Mouse (Mus musculus): Measurements from ENCODE around the gene Ripor2. TPM values are rescaled to one million over a fixed set of nuclear protein-coding genes. Genes with fewer than 3 reads are reported as not detected.

Ripor2 gene
- polyA plus RNA-seq, 1 experiment from 2014 or later: 3.5 TPM

DNA sequence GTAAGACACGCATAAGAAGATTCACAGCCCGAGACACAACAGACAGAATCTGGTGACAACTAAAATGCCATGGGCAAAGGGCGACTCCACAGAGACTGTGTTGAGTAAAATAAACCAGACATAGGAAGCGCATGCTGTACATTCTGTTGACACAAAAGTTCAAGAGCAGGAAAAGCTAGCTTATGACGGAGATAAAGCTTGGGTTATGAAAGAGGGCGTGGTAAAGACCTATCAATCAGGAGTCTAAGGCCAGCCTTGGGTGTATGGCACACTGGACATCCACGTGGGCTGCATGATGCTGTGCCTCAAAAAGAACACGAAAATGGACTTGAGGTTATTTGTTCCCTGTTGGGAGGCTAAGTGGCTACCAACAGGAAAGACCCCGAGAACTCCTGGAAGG lies 134.5 kb downstream of the Ripor2 start:
- Histone ChIP-seq H3K4me2 (ENCODE audit: low read depth, low read length) (no peak overlapping the region), H3K4me1 (ENCODE audit: control insufficient read depth, insufficient read depth, low read length) (no peaks in the 10 kb centered on the region), H3K4me3 (ENCODE audit: low read depth, low read length) (no peak overlapping the region), H3K9me3 (replicated peaks; ENCODE audit: control insufficient read depth, low read length) (no peaks in the 10 kb centered on the region), H3K27ac (replicated peaks; ENCODE audit: low read depth, low read length) (no peak overlapping the region), H3K27me3 (ENCODE audit: control insufficient read depth, insufficient read depth, low read length) (no peaks in the 10 kb centered on the region), H3K36me3 (replicated peaks; ENCODE audit: control insufficient read depth, insufficient read depth, low read depth, low read length) (no peaks in the 10 kb centered on the region; the same call in 1 of the 2 replicates), H3K9ac (replicated peaks; ENCODE audit: low read length) (no peak overlapping the region)
- 85% methylated on average over 9 of the region's 9 CpGs for WGBS
- ATAC-seq (replicated peaks; ENCODE audit: insufficient number of reproducible peaks, low FRiP score, low TSS enrichment, low read depth) (no peak), DNase-seq (ENCODE audit: low spot score) (no peak)

- H3K4me1 ChIP-seq (ENCODE audit: control insufficient read depth, insufficient read depth, low read length): no peaks in the 10 kb centered on the region
- no peak overlapping the region for H3K4me2 ChIP-seq (ENCODE audit: low read depth, low read length)
- no peaks in the 10 kb centered on the region; the same call in 1 of the 2 replicates for H3K36me3 ChIP-seq (replicated peaks; ENCODE audit: control insufficient read depth, insufficient read depth, low read depth, low read length)
- H3K9me3 ChIP-seq (replicated peaks; ENCODE audit: control insufficient read depth, low read length): no peaks in the 10 kb centered on the region
- H3K27me3 ChIP-seq (ENCODE audit: control insufficient read depth, insufficient read depth, low read length): no peaks in the 10 kb centered on the region
- no peak overlapping the region for H3K27ac ChIP-seq (replicated peaks; ENCODE audit: low read depth, low read length)
- DNase-seq (ENCODE audit: low spot score) (no peak), ATAC-seq (replicated peaks; ENCODE audit: insufficient number of reproducible peaks, low FRiP score, low TSS enrichment, low read depth) (no peak)
- no peak overlapping the region for H3K9ac ChIP-seq (replicated peaks; ENCODE audit: low read length)
- H3K4me3 ChIP-seq (ENCODE audit: low read depth, low read length): no peak overlapping the region
- 74% methylated on average over 7 of the region's 7 CpGs for WGBS
Observed at GRCm38 (mm10) chr13:24717677-24718076, 135.7 kb downstream of the Ripor2 start.

DNA sequence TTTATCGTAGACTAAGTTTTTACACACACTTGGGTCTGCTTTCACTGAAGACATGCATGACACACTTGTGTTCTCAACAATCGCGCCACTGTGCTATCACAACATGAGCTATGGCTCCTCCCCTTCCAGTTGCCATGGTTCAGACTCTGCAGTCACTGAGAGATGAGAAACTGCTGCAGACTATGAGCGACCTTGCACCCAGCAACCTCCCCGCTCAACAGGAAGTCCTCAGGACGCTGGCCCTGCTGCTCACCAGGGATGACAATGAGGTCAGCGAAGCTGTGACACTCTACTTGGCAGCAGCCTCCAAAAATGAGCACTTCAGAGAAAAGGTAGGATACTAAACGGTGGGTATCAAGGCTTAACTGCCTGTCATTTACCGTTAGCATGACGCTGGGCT lies 139.5 kb downstream of the Ripor2 start:
- Histone ChIP-seq H3K4me1 (ENCODE audit: control insufficient read depth, insufficient read depth, low read length) (no peaks in the 10 kb centered on the region), H3K4me3 (ENCODE audit: low read depth, low read length) (no peak overlapping the region), H3K9ac (replicated peaks; ENCODE audit: low read length) (no peak overlapping the region), H3K36me3 (replicated peaks; ENCODE audit: control insufficient read depth, insufficient read depth, low read depth, low read length) (no peaks in the 10 kb centered on the region; the same call in 1 of the 2 replicates), H3K27ac (replicated peaks; ENCODE audit: low read depth, low read length) (no peak overlapping the region), H3K4me2 (ENCODE audit: low read depth, low read length) (no peak overlapping the region), H3K27me3 (ENCODE audit: control insufficient read depth, insufficient read depth, low read length) (no peaks in the 10 kb centered on the region), H3K9me3 (replicated peaks; ENCODE audit: control insufficient read depth, low read length) (no peaks in the 10 kb centered on the region)
- 74% methylated on average over 10 of the region's 10 CpGs for WGBS
- DNase-seq (ENCODE audit: low spot score) (no peak), ATAC-seq (replicated peaks; ENCODE audit: insufficient number of reproducible peaks, low FRiP score, low TSS enrichment, low read depth) (no peak)

DNA sequence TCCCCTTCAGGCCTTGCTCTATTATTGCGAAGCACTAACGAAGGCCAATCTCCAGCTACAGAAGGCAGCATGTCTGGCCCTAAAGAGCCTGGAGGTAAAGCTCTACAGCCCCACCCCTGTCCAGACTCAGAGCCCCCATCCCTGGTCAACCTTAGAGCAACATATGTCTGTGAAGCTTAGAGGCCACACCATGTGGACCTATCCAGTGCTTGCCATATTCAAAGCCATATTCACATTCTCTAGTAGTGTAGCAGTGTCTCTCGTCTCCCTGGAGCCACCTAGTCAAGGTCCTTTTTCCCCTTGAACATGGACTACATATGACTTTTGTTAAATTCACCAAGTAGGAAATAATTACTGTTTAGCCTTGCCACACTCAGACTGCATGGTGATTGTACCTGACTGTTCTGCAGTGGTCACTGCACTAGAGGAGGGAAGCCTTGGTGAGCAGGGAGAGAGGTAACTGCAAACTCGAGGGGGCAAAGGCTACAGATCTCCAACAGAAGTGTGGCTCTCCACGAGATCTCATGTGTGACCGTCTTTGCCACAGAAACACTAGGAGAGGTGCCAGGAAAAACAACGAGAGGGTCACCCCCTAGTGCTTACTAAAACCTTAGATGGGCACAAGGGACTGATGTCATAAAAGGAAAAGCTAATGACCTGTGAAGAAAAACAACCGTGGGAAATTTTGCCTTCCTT lies 141.9 kb downstream of the Ripor2 start:
- WGBS: 57% methylated on average over 8 of the region's 8 CpGs
- Histone ChIP-seq H3K4me1 (ENCODE audit: control insufficient read depth, insufficient read depth, low read length) (no peaks in the 10 kb centered on the region), H3K36me3 (replicated peaks; ENCODE audit: control insufficient read depth, insufficient read depth, low read depth, low read length) (no peaks in the 10 kb centered on the region), H3K27me3 (ENCODE audit: control insufficient read depth, insufficient read depth, low read length) (no peaks in the 10 kb centered on the region), H3K4me2 (ENCODE audit: low read depth, low read length) (no peak overlapping the region), H3K4me3 (ENCODE audit: low read depth, low read length) (no peak overlapping the region), H3K9ac (replicated peaks; ENCODE audit: low read length) (no peak overlapping the region), H3K27ac (replicated peaks; ENCODE audit: low read depth, low read length) (no peak overlapping the region), H3K9me3 (replicated peaks; ENCODE audit: control insufficient read depth, low read length) (no peaks in the 10 kb centered on the region)
- no peak for ATAC-seq (replicated peaks; ENCODE audit: insufficient number of reproducible peaks, low FRiP score, low TSS enrichment, low read depth)
- DNase-seq (ENCODE audit: low spot score): no peak

DNA sequence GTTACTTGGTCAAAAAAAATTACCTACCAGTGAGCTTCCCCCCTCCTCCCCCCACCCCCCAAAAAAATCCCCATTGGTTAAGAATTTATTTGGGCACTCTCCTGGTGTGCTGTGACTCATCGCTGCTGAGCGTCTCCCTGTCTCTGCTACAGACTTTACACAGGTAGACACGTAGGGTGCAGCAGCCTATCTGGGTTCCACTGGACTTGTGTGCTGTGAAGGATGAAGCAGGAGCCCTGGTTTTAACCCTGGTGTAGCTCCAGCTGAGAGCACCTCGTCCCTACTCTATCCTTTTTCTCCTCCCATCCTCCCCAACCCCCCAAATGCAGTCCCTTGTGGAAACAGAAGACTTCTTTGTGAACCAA lies 142.4 kb downstream of the Ripor2 start:
- H3K4me2 ChIP-seq (ENCODE audit: low read depth, low read length): no peak overlapping the region
- no peaks in the 10 kb centered on the region for H3K4me1 ChIP-seq (ENCODE audit: control insufficient read depth, insufficient read depth, low read length)
- 57% methylated on average over 4 of the region's 4 CpGs for WGBS
- H3K27me3 ChIP-seq (ENCODE audit: control insufficient read depth, insufficient read depth, low read length): no peaks in the 10 kb centered on the region
- no peak overlapping the region for H3K27ac ChIP-seq (replicated peaks; ENCODE audit: low read depth, low read length)
- H3K9ac ChIP-seq (replicated peaks; ENCODE audit: low read length): no peak overlapping the region
- no peak overlapping the region for H3K4me3 ChIP-seq (ENCODE audit: low read depth, low read length)
- H3K36me3 ChIP-seq (replicated peaks; ENCODE audit: control insufficient read depth, insufficient read depth, low read depth, low read length): no peaks in the 10 kb centered on the region
- DNase-seq (ENCODE audit: low spot score): no peak
- H3K9me3 ChIP-seq (replicated peaks; ENCODE audit: control insufficient read depth, low read length): no peaks in the 10 kb centered on the region
- ATAC-seq (replicated peaks; ENCODE audit: insufficient number of reproducible peaks, low FRiP score, low TSS enrichment, low read depth): no peak

- no peak for DNase-seq (ENCODE audit: low spot score)
- no peaks in the 10 kb centered on the region for H3K36me3 ChIP-seq (replicated peaks; ENCODE audit: control insufficient read depth, insufficient read depth, low read depth, low read length)
- H3K9me3 ChIP-seq (replicated peaks; ENCODE audit: control insufficient read depth, low read length): no peaks in the 10 kb centered on the region
- no peak overlapping the region for H3K27ac ChIP-seq (replicated peaks; ENCODE audit: low read depth, low read length)
- ATAC-seq (replicated peaks; ENCODE audit: insufficient number of reproducible peaks, low FRiP score, low TSS enrichment, low read depth): no peak
- H3K9ac ChIP-seq (replicated peaks; ENCODE audit: low read length): no peak overlapping the region
- H3K4me2 ChIP-seq (ENCODE audit: low read depth, low read length): no peak overlapping the region
- no peak overlapping the region for H3K4me3 ChIP-seq (ENCODE audit: low read depth, low read length)
- H3K27me3 ChIP-seq (ENCODE audit: control insufficient read depth, insufficient read depth, low read length): no peaks in the 10 kb centered on the region
- H3K4me1 ChIP-seq (ENCODE audit: control insufficient read depth, insufficient read depth, low read length): no peaks in the 10 kb centered on the region
- 92% methylated on average over 5 of the region's 5 CpGs for WGBS
Observed at GRCm38 (mm10) chr13:24729128-24729527, 147.1 kb downstream of the Ripor2 start.

- Histone ChIP-seq H3K27me3 (ENCODE audit: control insufficient read depth, insufficient read depth, low read length) (no peaks in the 10 kb centered on the region), H3K27ac (replicated peaks; ENCODE audit: low read depth, low read length) (no peak overlapping the region), H3K4me2 (ENCODE audit: low read depth, low read length) (no peak overlapping the region), H3K36me3 (replicated peaks; ENCODE audit: control insufficient read depth, insufficient read depth, low read depth, low read length) (no peaks in the 10 kb centered on the region), H3K9me3 (replicated peaks; ENCODE audit: control insufficient read depth, low read length) (no peaks in the 10 kb centered on the region), H3K4me3 (ENCODE audit: low read depth, low read length) (no peak overlapping the region), H3K4me1 (ENCODE audit: control insufficient read depth, insufficient read depth, low read length) (no peaks in the 10 kb centered on the region), H3K9ac (replicated peaks; ENCODE audit: low read length) (no peak overlapping the region)
- WGBS: 90% methylated on average over 5 of the region's 5 CpGs
- DNase-seq (ENCODE audit: low spot score) (no peak), ATAC-seq (replicated peaks; ENCODE audit: insufficient number of reproducible peaks, low FRiP score, low TSS enrichment, low read depth) (no peak)
Observed at GRCm38 (mm10) chr13:24734502-24734901, 152.5 kb downstream of the Ripor2 start.

- H3K27me3 ChIP-seq (ENCODE audit: control insufficient read depth, insufficient read depth, low read length): no peaks in the 10 kb centered on the region
- H3K4me3 ChIP-seq (ENCODE audit: low read depth, low read length): no peak overlapping the region
- ATAC-seq (replicated peaks; ENCODE audit: insufficient number of reproducible peaks, low FRiP score, low TSS enrichment, low read depth): no peak
- H3K4me1 ChIP-seq (ENCODE audit: control insufficient read depth, insufficient read depth, low read length): no peaks in the 10 kb centered on the region
- no peak for DNase-seq (ENCODE audit: low spot score)
- no peak overlapping the region for H3K4me2 ChIP-seq (ENCODE audit: low read depth, low read length)
- H3K9me3 ChIP-seq (replicated peaks; ENCODE audit: control insufficient read depth, low read length): no peaks in the 10 kb centered on the region
- H3K27ac ChIP-seq (replicated peaks; ENCODE audit: low read depth, low read length): no peak overlapping the region
- no peak overlapping the region for H3K9ac ChIP-seq (replicated peaks; ENCODE audit: low read length)
- WGBS: 87% methylated on average over 6 of the region's 6 CpGs
- no peaks in the 10 kb centered on the region for H3K36me3 ChIP-seq (replicated peaks; ENCODE audit: control insufficient read depth, insufficient read depth, low read depth, low read length)
Observed at GRCm38 (mm10) chr13:24735608-24736131, 153.7 kb downstream of the Ripor2 start.
